In genomic region chr13:13393228-13394095, GRCm38 (mm10) we compare ENCODE assay signal across 8 mouse cellular contexts. TPM values are rescaled to one million over a fixed set of nuclear protein-coding genes. Genes with fewer than 3 reads are reported as not detected.
DNase-seq lines count a peak whose midpoint lies in the region; ATAC-seq and TF ChIP-seq lines count a peak whose summit lies in the region.
"Not testable (repeated sequence)": the region's sequence is repeated elsewhere in the genome, so short reads cannot be mapped to it uniquely, and the experiment has no call there.

TSS of gene Gpr137b (minus strand) at chr13:13394014.

- not testable (repeated sequence) for H3K4me1 ChIP-seq in liver, embryonic 14.5 days (replicated peaks; ENCODE audit: control insufficient read depth in 2 of 2, insufficient read depth in 2 of 2, low read length in 1 of 2); stomach, embryonic 16.5 days (ENCODE audit: control insufficient read depth, insufficient read depth, low read length)

- H3K4me3 ChIP-seq in liver, embryonic 14.5 days (ENCODE audit: insufficient read depth in 1 of 2, low read depth in 2 of 2, low read length in 2 of 2) = peak within 1 kb of the TSS; percentile 14 to 27; a peak in 1 of 4 replicates
- H3K4me3 ChIP-seq in myocyte = peak within 1 kb of the TSS; percentile 19
- peak within 1 kb of the TSS; percentile 42 for H3K4me3 ChIP-seq in stomach, embryonic 16.5 days (replicated peaks; ENCODE audit: low read length)

- peak within 1 kb of the TSS; percentile 29 for H3K4me2 ChIP-seq in liver, embryonic 14.5 days (ENCODE audit: low read depth)
- peak within 1 kb of the TSS; percentile 56 for H3K4me2 ChIP-seq in myocyte (ENCODE audit: low read depth)
- peak within 1 kb of the TSS; percentile 55 for H3K4me2 ChIP-seq in stomach, embryonic 16.5 days (ENCODE audit: low read depth, low read length)

- not testable (repeated sequence) for H3K27me3 ChIP-seq in liver, embryonic 14.5 days (ENCODE audit: control insufficient read depth, insufficient read depth, low read length); myocyte (ENCODE audit: control insufficient read depth, insufficient read depth, insufficient read length); stomach, embryonic 16.5 days (ENCODE audit: control insufficient read depth, insufficient read depth, low read length)

- not testable (repeated sequence) for H3K36me3 ChIP-seq in liver, embryonic 14.5 days (replicated peaks; ENCODE audit: control insufficient read depth, insufficient read depth, low read depth); myocyte (ENCODE audit: control insufficient read depth, insufficient read depth); stomach, embryonic 16.5 days (ENCODE audit: control insufficient read depth, insufficient read depth, low read length)

- DNase-seq in NIH3T3 (ENCODE audit: low read depth) = peak; percentile 75
- peak; percentile 42 to 56 for DNase-seq in cerebellum, postnatal 10 days
- DNase-seq in frontal cortex, postnatal 14 days (ENCODE audit: low spot score in 2 of 2) = peak; percentile 32 to 49
- peak; percentile 39 to 74 for DNase-seq in layer of hippocampus, adult 18-20 months (ENCODE audit: low spot score in 2 of 2)
- DNase-seq in liver, embryonic 14.5 days (ENCODE audit: low read depth in 3 of 3, low spot score in 3 of 3) = not testable (repeated sequence)

- not testable (repeated sequence) for H3K9ac ChIP-seq in liver, embryonic 14.5 days (replicated peaks)
- peak within 1 kb of the TSS; percentile 60; the same call in 1 of the 2 replicates for H3K9ac ChIP-seq in stomach, embryonic 16.5 days (ENCODE audit: low read length)

- H3K9me3 ChIP-seq in liver, embryonic 14.5 days (ENCODE audit: control insufficient read depth, low read length); stomach, embryonic 16.5 days (replicated peaks; ENCODE audit: control insufficient read depth, low read length): not testable (repeated sequence)

- TF ChIP-seq EP300 in liver, embryonic 14.5 days (IDR thresholded peaks at IDR 0.05; ENCODE audit: low read depth) = not testable (repeated sequence)

- not testable (repeated sequence) for H3K79me2 ChIP-seq in myocyte (ENCODE audit: control insufficient read depth, insufficient read depth)

- H3ac ChIP-seq in myocyte (ENCODE audit: control insufficient read depth, insufficient read length) = not testable (repeated sequence)

- not testable (repeated sequence) for H3K27ac ChIP-seq in liver, embryonic 14.5 days; stomach, embryonic 16.5 days (ENCODE audit: low read length)

- not testable (repeated sequence) for TF ChIP-seq CTCF in liver, embryonic 14.5 days (IDR thresholded peaks at IDR 0.05; ENCODE audit: low read depth)

- TF ChIP-seq POLR2A in myocyte (IDR thresholded peaks at IDR 0.05; ENCODE audit: insufficient read length, low read depth) = peak; percentile 42

- ATAC-seq in hematopoietic stem cell, adult 5-6 weeks (replicated peaks in 1 of 2; ENCODE audit: insufficient read depth in 1 of 2, low FRiP score in 2 of 2, low TSS enrichment in 1 of 2, low read depth in 1 of 2, poor library complexity in 2 of 2, severe bottlenecking in 2 of 2) = peak; percentile 76
- peak; percentile 79 for ATAC-seq in liver, embryonic 14.5 days (ENCODE audit: insufficient read depth)
- peak; percentile 90 for ATAC-seq in stomach, embryonic 16.5 days (ENCODE audit: insufficient read depth, low FRiP score)

- WGBS in liver, embryonic 14.5 days (ENCODE audit: insufficient replicate concordance) = under 1% methylated on average over 46 of the region's 78 CpGs
- WGBS in stomach, embryonic 16.5 days = 0% methylated on average over 57 of the region's 78 CpGs

RNA-seq across cellular contexts. Expression of gene Gpr137b, which starts in this region (rescaled TPM):
- total RNA-seq in hematopoietic stem cell, adult 5-6 weeks (2017) = 4.1 and 6.3 TPM in 2 replicates
- total RNA-seq in layer of hippocampus, adult 18-20 months (2021) = 10 to 100 TPM; 24.5 to 25.7 TPM
- polyA plus RNA-seq in liver, embryonic 14.5 days (2012; rRNA removed) = 2.4 and 2.5 TPM in 2 replicates
- polyA plus RNA-seq in liver, embryonic 14.5 days (2014; fragmentation: Nextera tagmentation; extraction: Ambion mirVana) = 2.0 and 2.1 TPM in 2 replicates
- 20.1 TPM for polyA plus RNA-seq in myocyte (2012; fragmentation: generic; extraction: Trizol)
- 8.6 and 9.5 TPM in 2 replicates for polyA plus RNA-seq in stomach, embryonic 16.5 days (2015; fragmentation: Nextera tagmentation; extraction: Ambion mirVana)
